Mouse (Mus musculus) gonadal fat pad, adult 2 months (tissue): ENCODE results near the gene Prf1. TPM values are rescaled to one million over a fixed set of nuclear protein-coding genes. Genes with fewer than 3 reads are reported as not detected.

Experiments used
- DNase-seq: peaks from one replicate; pipeline ENCODE4 v3.0.0-alpha.2; 2012; ENCODE audit warnings: low read depth
- polyA plus RNA-seq: library from polyadenylated mRNA; depleted of rRNA; stranded (reverse); fragments of >200 nt; gene quantifications from 2 replicates; pipeline ENCODE4 v1.2.3, GENCODE M21; 2012; rRNA removed

Gene Prf1
- polyA plus RNA-seq, 1 experiment: 0.84 TPM

GRCm38 (mm10) chr10:61339216-61339615, 41.6 kb downstream of the Prf1 start:
- DNase-seq: no peak

GRCm38 (mm10) chr10:61340247-61340646, 42.6 kb downstream of the Prf1 start:
- no peak for DNase-seq

GRCm38 (mm10) chr10:61341045-61341444, 43.4 kb downstream of the Prf1 start:
- no peak for DNase-seq

GRCm38 (mm10) chr10:61341557-61341956, 43.9 kb downstream of the Prf1 start:
- DNase-seq: no peak

- no peak for DNase-seq
Observed at GRCm38 (mm10) chr10:61342750-61343149, 45.1 kb downstream of the Prf1 start.

- no peak for DNase-seq
Observed at GRCm38 (mm10) chr10:61343950-61344349, 46.3 kb downstream of the Prf1 start.

GRCm38 (mm10) chr10:61345179-61345578, 47.5 kb downstream of the Prf1 start:
- no peak for DNase-seq

- DNase-seq: no peak
Observed at GRCm38 (mm10) chr10:61346374-61346773, 48.7 kb downstream of the Prf1 start.

GRCm38 (mm10) chr10:61351216-61351615, 53.6 kb downstream of the Prf1 start:
- peak; percentile 36 for DNase-seq

Other genes starting within 250 kb of the Prf1 start
- 44.0 and 48.5 TPM in 2 replicates for gene Pcbd1, start 208.5 kb upstream of the Prf1 start, polyA plus RNA-seq
- 45.8 and 49.6 TPM in 2 replicates for gene Sgpl1, start 150.1 kb upstream of the Prf1 start, polyA plus RNA-seq
- 2.1 and 2.6 TPM in 2 replicates for gene Tbata, start 125.9 kb upstream of the Prf1 start, polyA plus RNA-seq
- gene Adamts14, start 24.4 kb upstream of the Prf1 start, polyA plus RNA-seq: 3.6 and 3.8 TPM in 2 replicates
- gene Pald1, start 85.7 kb downstream of the Prf1 start, polyA plus RNA-seq: 16.2 and 18.8 TPM in 2 replicates
- gene Nodal, start 120.1 kb downstream of the Prf1 start, polyA plus RNA-seq: 0.26 TPM in 1 of 2 replicates, not detected in the other
- gene Eif4ebp2, start 154.8 kb downstream of the Prf1 start, polyA plus RNA-seq: 71.1 and 80.4 TPM in 2 replicates
- 8.3 and 8.4 TPM in 2 replicates for gene Lrrc20, start 178.0 kb downstream of the Prf1 start, polyA plus RNA-seq